Mouse (Mus musculus) heart, adult 2 months (tissue): ENCODE data around the gene Crebl2. TPM values are rescaled to one million over a fixed set of nuclear protein-coding genes. Genes with fewer than 3 reads are reported as not detected.

Experiments
- DNase-seq, 2 experiments: peaks; one replicate each; pipeline ENCODE4 v3.0.0; 2021
- H3K27ac ChIP-seq: fragments of 200-600 bp; 2 replicates; pipeline ENCODE4 v1.8.1; 2022
- H3K27me3 ChIP-seq: fragments of 200-500 bp; 2 replicates; pipeline ENCODE4 v1.6.1; 2012; ENCODE audit warnings: mild to moderate bottlenecking, low read length, inconsistent platforms, mixed read lengths; ENCODE audit not compliant: control insufficient read depth, insufficient read depth
- H3K36me3 ChIP-seq: fragments of 200-500 bp; 2 replicates; pipeline ENCODE4 v1.6.1; 2012; ENCODE audit warnings: low read length, inconsistent platforms; ENCODE audit not compliant: control insufficient read depth, insufficient read depth
- H3K4me1 ChIP-seq: fragments of 200-500 bp; 2 replicates; pipeline ENCODE4 v1.6.1; 2011; ENCODE audit warnings: low read length; ENCODE audit not compliant: control insufficient read depth, insufficient read depth
- H3K4me3 ChIP-seq: fragments of 200-600 bp; 2 replicates; pipeline ENCODE4 v1.8.1; 2022
- H3K79me2 ChIP-seq: fragments of 200-500 bp; replicated peaks from 2 replicates; pipeline ENCODE4 v1.6.1; 2012; ENCODE audit warnings: mild to moderate bottlenecking, inconsistent platforms, low read length, moderate library complexity, mixed read lengths; ENCODE audit not compliant: control insufficient read depth, insufficient read depth
- H3K9ac ChIP-seq: fragments of 200-500 bp; 2 replicates; pipeline ENCODE4 v1.6.1; 2012; ENCODE audit warnings: low read depth, mild to moderate bottlenecking, control low read depth, inconsistent platforms, low read length, mixed read lengths
- CTCF ChIP-seq: fragments of 200-600 bp; IDR thresholded peaks from 2 replicates; pipeline ENCODE4 v1.8.1; 2022; ENCODE audit warnings: antibody characterized with exemption, mild to moderate bottlenecking, moderate library complexity
- EP300 ChIP-seq: fragments of 200-500 bp; IDR thresholded peaks from 2 replicates; pipeline ENCODE4 v1.6.1; 2011; ENCODE audit warnings: low read depth, low read length, control low read depth; ENCODE audit not compliant: insufficient read depth
- POLR2A ChIP-seq: fragments of 200-500 bp; IDR thresholded peaks from 2 replicates; pipeline ENCODE4 v1.6.1; 2011; ENCODE audit warnings: mild to moderate bottlenecking, low read depth, low read length, control low read depth; ENCODE audit not compliant: insufficient read depth
- WGBS: fragments of 180-500 bp; shearing (Covaris S2); methylation state at CpG from one replicate; pipeline ENCODE4 v1.1.7; 2018; 5-methylcytosine and 5-hydroxymethylcytosine counted together
- intact Hi-C: fragments of 180-260 bp; cut with DNase I; formaldehyde crosslinking; loops from one replicate; pipeline ENCODE4 v1.15.1; 2025
- polyA plus RNA-seq: library from polyadenylated mRNA; depleted of rRNA; stranded (reverse); fragments of >200 nt; gene quantifications from 2 replicates; pipeline ENCODE4 v1.2.3, GENCODE M21; 2012
- total RNA-seq, 2 experiments: library from RNA; stranded (reverse); gene quantifications; 2 replicates each; pipeline ENCODE4 v1.2.3; 2021

Gene Crebl2
- total and polyA plus RNA-seq, 3 experiments = 9.2 to 16.2 (median 12.2) TPM

- WGBS = 94% methylated on average over 4 of the region's 4 CpGs
Observed at GRCm38 (mm10) chr6:134847550-134847949, 17.6 kb downstream of the Crebl2 start.

GRCm38 (mm10) chr6:134848197-134848890 lies 18.4 kb downstream of the Crebl2 start:
- intact Hi-C loops = no loop called here
- 88% methylated on average over 5 of the region's 5 CpGs for WGBS
- no peaks in the 10 kb centered on the region for H3K27me3 ChIP-seq
- no peak overlapping the region for H3K9ac ChIP-seq
- no peak overlapping the region for H3K27ac ChIP-seq
- no peaks in the 10 kb centered on the region for H3K4me1 ChIP-seq
- no peaks in the 10 kb centered on the region for H3K36me3 ChIP-seq
- TF ChIP-seq CTCF (peak; percentile 57), POLR2A (no peak)
- no peaks in the 10 kb centered on the region; the same call in 1 of the 2 replicates for H3K79me2 ChIP-seq
- no peak for DNase-seq
- no peak overlapping the region for H3K4me3 ChIP-seq

More at GRCm38 (mm10) chr6:134847550-134847949, 17.6 kb downstream of the Crebl2 start:
- H3K9ac ChIP-seq = no peak overlapping the region
- TF ChIP-seq EP300 = no peak
- no peak for TF ChIP-seq POLR2A
- TF ChIP-seq CTCF = no peak
- no peaks in the 10 kb centered on the region for H3K27me3 ChIP-seq
- no peaks in the 10 kb centered on the region for H3K36me3 ChIP-seq
- no peak overlapping the region for H3K27ac ChIP-seq
- no peaks in the 10 kb centered on the region for H3K4me1 ChIP-seq
- H3K4me3 ChIP-seq = no peak overlapping the region
- no peak for DNase-seq
- intact Hi-C loops = no loop called here
- no peaks in the 10 kb centered on the region; the same call in 1 of the 2 replicates for H3K79me2 ChIP-seq

- 69% methylated on average over 2 of the region's 2 CpGs for WGBS
- no peaks in the 10 kb centered on the region for H3K4me1 ChIP-seq
- H3K27ac ChIP-seq = no peak overlapping the region
- H3K4me3 ChIP-seq = no peak overlapping the region
- H3K79me2 ChIP-seq = no peaks in the 10 kb centered on the region
- no peaks in the 10 kb centered on the region for H3K36me3 ChIP-seq
- TF ChIP-seq POLR2A (no peak), EP300 (no peak), CTCF (no peak)
- intact Hi-C loops = no loop called here
- DNase-seq = no peak
- no peaks in the 10 kb centered on the region for H3K27me3 ChIP-seq
- no peak overlapping the region for H3K9ac ChIP-seq
Observed at GRCm38 (mm10) chr6:134849461-134849860, 19.5 kb downstream of the Crebl2 start.

GRCm38 (mm10) chr6:134849985-134850384 lies 20.0 kb downstream of the Crebl2 start:
- H3K36me3 ChIP-seq = no peaks in the 10 kb centered on the region
- 62% methylated on average over 3 of the region's 3 CpGs for WGBS
- H3K4me1 ChIP-seq = no peaks in the 10 kb centered on the region
- no peaks in the 10 kb centered on the region for H3K79me2 ChIP-seq
- no peak overlapping the region for H3K4me3 ChIP-seq
- no peak overlapping the region for H3K9ac ChIP-seq
- H3K27me3 ChIP-seq = no peaks in the 10 kb centered on the region
- no peak overlapping the region for H3K27ac ChIP-seq
- intact Hi-C loops = no loop called here
- no peak for DNase-seq
- TF ChIP-seq CTCF = no peak
- TF ChIP-seq POLR2A = no peak
- no peak for TF ChIP-seq EP300

GRCm38 (mm10) chr6:134854782-134855181 lies 24.8 kb downstream of the Crebl2 start:
- WGBS = 90% methylated on average over 5 of the region's 5 CpGs
- no peak for DNase-seq
- no peak for TF ChIP-seq POLR2A
- TF ChIP-seq EP300 = no peak
- no peak for TF ChIP-seq CTCF
- intact Hi-C loops = no loop called here
- Histone ChIP-seq H3K79me2 (no peaks in the 10 kb centered on the region), H3K4me3 (no peak overlapping the region), H3K4me1 (no peaks in the 10 kb centered on the region), H3K9ac (no peak overlapping the region), H3K27me3 (no peaks in the 10 kb centered on the region), H3K36me3 (no peaks in the 10 kb centered on the region), H3K27ac (no peak overlapping the region)

GRCm38 (mm10) chr6:134855926-134856325 lies 26.0 kb downstream of the Crebl2 start:
- Histone ChIP-seq H3K36me3 (no peaks in the 10 kb centered on the region), H3K9ac (no peak overlapping the region), H3K4me3 (no peak overlapping the region), H3K4me1 (no peaks in the 10 kb centered on the region), H3K27ac (no peak overlapping the region), H3K27me3 (no peaks in the 10 kb centered on the region), H3K79me2 (no peaks in the 10 kb centered on the region)
- no peak for TF ChIP-seq EP300
- TF ChIP-seq POLR2A = no peak
- no peak for TF ChIP-seq CTCF
- intact Hi-C loops = no loop called here
- DNase-seq = no peak
- 91% methylated on average over 16 of the region's 16 CpGs for WGBS
